Mouse (Mus musculus) kidney, postnatal 0 days (tissue): ENCODE data around the gene 1700020D05Rik. TPM values are rescaled to one million over a fixed set of nuclear protein-coding genes. Genes with fewer than 3 reads are reported as not detected.
A peak's percentile ranks its signal among the peaks of the same experiment; 100 is the strongest.

ENCODE experiments used
- ATAC-seq: fragments of 200-750 bp; cut with Nextera tagmentation; replicated peaks from 2 replicates; pipeline ENCODE4 v1.8.0; 2017; ENCODE audit warnings: low read depth, moderate number of reproducible peaks, moderate TSS enrichment, moderate library complexity; ENCODE audit not compliant: low FRiP score
- DNase-seq: peaks from one replicate; pipeline ENCODE4 v3.0.0-alpha.2; 2016; ENCODE audit warnings: low spot score
- H3K27ac ChIP-seq: fragments of 300-500 bp; sonication (generic); 2 replicates; pipeline ENCODE4 v1.5.1; 2014; ENCODE audit warnings: mild to moderate bottlenecking
- H3K27me3 ChIP-seq: fragments of 300-500 bp; sonication (generic); 2 replicates; pipeline ENCODE4 v1.6.1; 2014; ENCODE audit warnings: low read length, mixed read lengths; ENCODE audit not compliant: insufficient read depth
- H3K36me3 ChIP-seq: fragments of 300-500 bp; sonication (generic); 2 replicates; pipeline ENCODE4 v1.6.1; 2014; ENCODE audit warnings: low read length, mixed read lengths; ENCODE audit not compliant: insufficient read depth
- H3K4me1 ChIP-seq: fragments of 300-500 bp; sonication (generic); replicated peaks from 2 replicates; pipeline ENCODE4 v1.6.1; 2014; ENCODE audit warnings: antibody characterized with exemption, low read length, mixed read lengths; ENCODE audit not compliant: insufficient read depth
- H3K4me2 ChIP-seq: fragments of 300-500 bp; sonication (generic); 2 replicates; pipeline ENCODE4 v1.6.1; 2014; ENCODE audit warnings: mild to moderate bottlenecking, low read length, moderate library complexity, mixed read lengths
- H3K4me3 ChIP-seq: fragments of 300-500 bp; sonication (generic); replicated peaks from 2 replicates; pipeline ENCODE4 v1.5.1; 2014; ENCODE audit warnings: low read depth, low read length
- H3K9ac ChIP-seq: fragments of 300-500 bp; sonication (generic); 2 replicates; pipeline ENCODE4 v1.6.1; 2014; ENCODE audit warnings: low read depth, low read length
- H3K9me3 ChIP-seq: fragments of 300-500 bp; sonication (generic); replicated peaks from 2 replicates; pipeline ENCODE4 v1.6.1; 2016; ENCODE audit warnings: low read length, inconsistent platforms, mixed read lengths
- CTCF ChIP-seq: IDR thresholded peaks from 2 replicates; pipeline ENCODE4 v1.5.1; 2016; ENCODE audit warnings: antibody characterized with exemption, low read depth, mild to moderate bottlenecking, moderate library complexity
- WGBS: fragments of 180-500 bp; shearing (Covaris S2); extraction: QIAGEN DNeasy Blood & Tissue Kit; methylation state at CpG from one replicate; pipeline ENCODE4 v1.1.7; 2014; 5-methylcytosine and 5-hydroxymethylcytosine counted together
- polyA plus RNA-seq: library from polyadenylated mRNA; unstranded; fragments of >200 nt; fragmentation: Nextera tagmentation; extraction: Ambion mirVana; gene quantifications from 2 replicates; pipeline ENCODE4 v1.2.1, GENCODE M21; 2015

1700020D05Rik gene
- polyA plus RNA-seq, 1 experiment from 2014 or later, result not detected

DNA sequence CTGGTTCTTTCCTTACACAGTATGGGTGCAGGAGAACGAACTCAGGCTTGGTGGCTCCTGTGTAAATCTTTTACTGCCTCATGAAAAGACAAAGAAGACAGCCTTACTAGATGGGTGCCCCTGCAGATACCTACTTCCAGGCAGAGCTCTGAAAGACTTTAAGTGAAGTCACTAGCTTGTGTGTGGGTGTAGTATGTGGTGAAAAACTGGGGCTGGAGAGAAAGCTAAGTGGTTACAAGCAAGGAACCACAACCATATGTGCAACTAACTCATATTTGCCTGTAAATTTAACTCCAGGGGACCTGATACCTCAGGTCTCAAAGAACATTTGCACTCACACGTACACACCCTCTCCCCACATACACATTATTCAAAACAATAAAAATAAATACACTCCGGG, 43.7 kb downstream of the 1700020D05Rik start:
- no peak for TF ChIP-seq CTCF
- no peak for ATAC-seq

DNA sequence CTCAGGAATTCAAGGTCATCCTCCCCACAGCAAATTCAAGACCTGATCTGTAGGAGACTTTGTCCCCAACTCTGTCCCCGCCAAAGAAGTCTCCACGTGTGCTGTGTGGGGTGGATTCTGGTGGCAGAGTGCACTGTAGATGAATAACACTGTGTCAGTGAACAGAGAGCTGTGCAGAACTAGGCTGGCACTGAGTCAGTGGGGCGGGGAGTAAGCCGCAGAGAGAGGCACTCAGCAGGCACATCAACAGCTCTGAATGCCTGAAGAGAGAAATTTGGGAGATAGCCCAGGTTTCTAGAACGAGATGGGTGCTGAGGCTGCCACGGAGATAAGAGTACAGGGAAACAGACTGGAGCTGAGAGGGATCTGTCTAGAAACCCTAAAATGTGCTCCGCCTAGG, 44.6 kb downstream of the 1700020D05Rik start:
- no peaks in the 10 kb centered on the region for H3K27me3 ChIP-seq
- 73% methylated on average over 7 of the region's 7 CpGs for WGBS
- peaks cover 20% of the 10 kb centered on the region; the same call in 1 of the 2 replicates for H3K36me3 ChIP-seq
- no peak overlapping the region for H3K27ac ChIP-seq
- DNase-seq (no peak), ATAC-seq (no peak)
- no peak overlapping the region for H3K4me2 ChIP-seq
- H3K9ac ChIP-seq, result no peak overlapping the region
- H3K4me3 ChIP-seq, result no peak overlapping the region
- TF ChIP-seq CTCF, result no peak
- peaks cover 20% of the 10 kb centered on the region for H3K4me1 ChIP-seq
- H3K9me3 ChIP-seq, result no peaks in the 10 kb centered on the region

More for the DNA sequence above, 43.7 kb downstream of the 1700020D05Rik start:
- no peak for DNase-seq
- Histone ChIP-seq H3K4me1 (peaks cover 23% of the 10 kb centered on the region), H3K27ac (no peak overlapping the region), H3K27me3 (no peaks in the 10 kb centered on the region), H3K4me2 (peak overlapping the region; percentile 84), H3K36me3 (peaks cover 18% of the 10 kb centered on the region; the same call in 1 of the 2 replicates), H3K4me3 (peak overlapping the region; percentile 70), H3K9ac (peak overlapping the region; percentile 68), H3K9me3 (no peaks in the 10 kb centered on the region)
- WGBS, result 21% methylated on average over 3 of the region's 3 CpGs

- H3K4me1 ChIP-seq, result peaks cover 18% of the 10 kb centered on the region
- TF ChIP-seq CTCF, result no peak
- H3K36me3 ChIP-seq, result peaks cover 14% of the 10 kb centered on the region; the same call in 1 of the 2 replicates
- H3K4me3 ChIP-seq, result peak within 1 kb of the TSS; percentile 81
- DNase-seq (no peak), ATAC-seq (0 out of 2 replicates have a peak, but pooled peaks have one; percentile 7)
- no peaks in the 10 kb centered on the region for H3K27me3 ChIP-seq
- peak within 1 kb of the TSS; percentile 98 for H3K27ac ChIP-seq
- no peaks in the 10 kb centered on the region for H3K9me3 ChIP-seq
- H3K4me2 ChIP-seq, result peak within 1 kb of the TSS; percentile 97
- WGBS, result 8% methylated on average over 14 of the region's 14 CpGs
- peak within 1 kb of the TSS; percentile 78 for H3K9ac ChIP-seq
Observed at GRCm38 (mm10) chr19:5457746-5458442, 45.7 kb downstream of the 1700020D05Rik start, which contains the start of gene Ccdc85b. Gene Ccdc85b, minus strand, starts transcription at chr19:5457894.

GRCm38 (mm10) chr19:5456922-5457745, 46.5 kb downstream of the 1700020D05Rik start:
- WGBS, result under 1% methylated on average over 70 of the region's 70 CpGs
- Histone ChIP-seq H3K9me3 (no peaks in the 10 kb centered on the region), H3K36me3 (peaks cover 7% of the 10 kb centered on the region; the same call in 1 of the 2 replicates), H3K9ac (peak overlapping the region; percentile 78), H3K4me3 (peak overlapping the region; percentile 81), H3K4me2 (peak overlapping the region; percentile 97), H3K27me3 (no peaks in the 10 kb centered on the region), H3K27ac (peak overlapping the region; percentile 98), H3K4me1 (peaks cover 18% of the 10 kb centered on the region)
- ATAC-seq, result peak; percentile 86
- peak; percentile 50 for TF ChIP-seq CTCF
- DNase-seq, result peak; percentile 98

GRCm38 (mm10) chr19:5456241-5456921, 47.2 kb downstream of the 1700020D05Rik start:
- no peak for TF ChIP-seq CTCF
- peaks cover 7% of the 10 kb centered on the region; the same call in 1 of the 2 replicates for H3K36me3 ChIP-seq
- ATAC-seq (no peak), DNase-seq (peak; percentile 51)
- H3K4me2 ChIP-seq, result peak overlapping the region; percentile 97
- H3K9ac ChIP-seq, result peak overlapping the region; percentile 78
- under 1% methylated on average over 26 of the region's 26 CpGs for WGBS
- peak overlapping the region; percentile 81 for H3K4me3 ChIP-seq
- H3K9me3 ChIP-seq, result no peaks in the 10 kb centered on the region
- H3K4me1 ChIP-seq, result peaks cover 17% of the 10 kb centered on the region
- H3K27me3 ChIP-seq, result no peaks in the 10 kb centered on the region
- H3K27ac ChIP-seq, result peak overlapping the region; percentile 98

DNA sequence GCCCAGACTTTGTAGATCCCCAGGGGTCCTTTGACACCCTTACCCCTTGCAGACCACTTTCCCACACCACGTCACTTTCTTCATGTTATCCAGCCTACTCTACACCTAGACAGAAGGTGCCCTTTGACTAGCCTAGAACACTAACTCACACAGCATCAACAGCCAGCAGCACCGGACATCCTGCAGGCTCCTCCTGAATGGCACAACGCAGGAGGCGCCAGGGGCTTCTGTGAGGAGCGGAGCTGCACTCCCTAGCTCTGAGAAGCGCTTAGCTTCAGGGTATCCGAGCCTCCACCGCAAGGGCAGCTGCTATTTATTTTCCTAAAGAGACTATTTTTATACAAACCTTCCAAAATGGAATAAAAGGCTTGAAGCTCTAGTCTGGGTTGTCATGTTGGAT, 48.0 kb downstream of the 1700020D05Rik start:
- Histone ChIP-seq H3K27ac (0 out of 2 replicates have a peak overlapping the region, but pooled peaks have one; percentile 3), H3K9me3 (no peaks in the 10 kb centered on the region), H3K4me3 (peak overlapping the region; percentile 81), H3K27me3 (no peaks in the 10 kb centered on the region), H3K4me1 (peaks cover 12% of the 10 kb centered on the region), H3K9ac (peak overlapping the region; percentile 78), H3K4me2 (peak overlapping the region; percentile 97), H3K36me3 (peaks cover 7% of the 10 kb centered on the region; the same call in 1 of the 2 replicates)
- ATAC-seq, result no peak
- no peak for DNase-seq
- 54% methylated on average over 8 of the region's 8 CpGs for WGBS
- no peak for TF ChIP-seq CTCF
